Mouse (Mus musculus) T-cell, adult 2 months (primary cell): ENCODE results near the gene Timp3.

Source experiments
- DNase-seq: peaks from one replicate; pipeline ENCODE4 v3.0.0; 2022; ENCODE audit warnings: low spot score

Timp3 gene

DNA sequence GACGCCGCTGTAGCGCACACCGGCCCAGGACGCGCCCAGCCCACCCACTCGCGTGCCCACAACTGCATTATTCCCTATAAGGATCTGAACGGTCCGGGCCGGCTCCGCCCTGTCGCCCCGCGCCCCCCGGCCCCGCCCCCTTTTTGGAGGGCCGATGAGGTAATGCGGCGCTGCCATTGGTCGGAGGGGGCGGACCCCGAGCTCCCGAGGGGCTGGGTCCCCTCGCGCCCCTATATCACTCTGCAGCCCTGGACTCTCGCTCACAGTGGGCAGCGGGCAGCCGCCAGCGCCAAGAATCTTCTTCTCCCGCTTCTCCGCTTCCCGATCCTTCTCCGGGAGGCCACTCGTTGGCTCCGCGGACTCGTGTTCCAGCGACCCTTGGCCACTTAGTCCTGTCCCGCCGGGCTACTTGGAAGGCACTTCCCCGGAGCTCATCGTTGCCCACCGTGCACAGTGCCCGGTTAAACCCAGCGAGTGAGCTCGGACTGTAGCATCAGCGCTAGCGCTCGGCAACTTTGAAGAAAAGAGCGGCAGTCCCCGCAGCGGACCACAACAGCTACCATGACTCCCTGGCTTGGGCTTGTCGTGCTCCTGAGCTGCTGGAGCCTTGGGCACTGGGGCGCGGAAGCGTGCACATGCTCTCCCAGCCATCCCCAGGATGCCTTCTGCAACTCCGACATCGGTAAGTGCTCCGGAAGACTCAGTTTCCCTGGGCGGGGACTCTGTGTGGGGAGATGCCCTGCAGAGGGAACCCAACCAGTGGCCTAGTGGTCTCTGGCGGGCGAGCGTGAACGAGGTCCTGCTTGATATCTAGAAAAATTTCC, at the start of gene Timp3:
Gene Timp3 (plus strand): TSS at position 80 of the 824 bp plus-strand sequence.
- DNase-seq = no peak

DNA sequence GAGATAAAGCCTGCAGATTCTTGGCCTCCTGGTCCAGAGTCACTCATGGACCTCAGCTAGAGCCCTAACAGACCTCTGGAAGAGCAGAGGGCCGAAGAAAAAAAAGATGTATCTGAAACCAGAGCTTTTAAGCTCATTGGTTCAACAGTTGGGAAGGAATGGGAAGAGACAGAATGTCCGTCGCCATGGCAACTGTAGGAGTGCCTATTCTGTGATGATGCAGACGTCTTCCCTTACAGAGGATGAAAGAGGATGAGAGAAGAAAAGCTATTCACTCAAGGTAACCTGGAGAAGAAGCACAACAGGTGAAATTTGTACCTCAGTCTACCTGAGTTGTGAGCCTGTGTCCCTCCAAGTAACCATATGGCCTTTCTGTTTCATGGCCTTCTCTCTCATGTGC, 44.0 kb upstream of the Timp3 start:
- DNase-seq = no peak

DNA sequence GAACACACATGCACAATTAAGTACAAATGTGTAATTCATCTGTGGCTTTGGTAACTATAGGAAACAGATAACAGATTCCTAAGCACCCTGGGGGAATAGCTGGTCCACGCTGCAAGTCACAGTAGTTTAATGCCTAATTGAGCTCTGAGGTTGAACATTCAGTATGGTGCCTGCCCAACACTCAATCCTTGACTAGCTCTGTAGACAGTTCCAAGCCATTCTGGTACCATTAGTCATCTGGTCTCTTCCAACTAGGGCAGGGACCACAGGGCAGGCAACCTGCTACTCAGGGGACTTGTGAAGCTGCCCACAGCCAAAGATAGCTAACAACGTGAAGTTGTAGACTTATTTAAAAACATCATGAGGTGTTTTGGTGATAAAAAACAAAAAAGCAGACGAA, 43.1 kb upstream of the Timp3 start:
- DNase-seq = no peak

DNA sequence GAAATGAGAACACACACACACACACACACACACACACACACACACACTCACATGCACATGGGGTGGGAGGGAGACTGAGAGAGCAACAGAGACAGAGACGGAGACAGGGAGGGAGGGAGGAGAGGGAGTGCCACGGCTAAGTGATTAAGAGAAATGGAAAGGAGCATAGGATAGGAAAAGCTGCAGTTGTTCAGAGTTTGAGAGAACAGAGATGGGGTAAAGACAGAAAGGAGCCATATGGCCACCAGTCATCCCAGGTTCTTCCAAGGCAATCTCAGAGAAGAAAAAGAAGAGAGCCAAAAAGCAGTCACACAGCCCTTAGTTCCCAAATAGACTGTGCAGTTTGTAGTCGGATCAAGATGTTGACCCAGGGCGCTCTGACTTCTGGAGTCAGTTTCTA, 42.1 kb upstream of the Timp3 start:
- no peak for DNase-seq

DNA sequence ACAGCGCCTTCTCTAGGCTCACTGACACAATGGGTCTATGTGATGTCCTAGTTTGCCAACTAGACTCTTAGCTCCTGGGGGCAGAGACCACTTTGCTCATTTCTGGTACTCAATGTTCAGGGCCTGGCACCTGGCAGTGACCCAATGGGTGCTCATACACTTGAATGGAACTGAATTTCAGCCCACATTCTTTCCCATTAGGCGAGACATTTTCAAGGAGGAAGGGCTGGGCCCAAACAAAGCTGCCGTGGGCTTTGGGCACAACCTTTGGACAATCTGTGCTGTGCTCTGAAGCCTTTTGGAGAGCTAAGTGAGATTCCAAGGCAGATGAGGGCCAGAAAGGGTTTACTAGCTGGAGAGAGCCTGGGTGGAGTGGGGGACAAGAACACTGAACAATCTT, 41.2 kb upstream of the Timp3 start:
- DNase-seq = no peak

DNA sequence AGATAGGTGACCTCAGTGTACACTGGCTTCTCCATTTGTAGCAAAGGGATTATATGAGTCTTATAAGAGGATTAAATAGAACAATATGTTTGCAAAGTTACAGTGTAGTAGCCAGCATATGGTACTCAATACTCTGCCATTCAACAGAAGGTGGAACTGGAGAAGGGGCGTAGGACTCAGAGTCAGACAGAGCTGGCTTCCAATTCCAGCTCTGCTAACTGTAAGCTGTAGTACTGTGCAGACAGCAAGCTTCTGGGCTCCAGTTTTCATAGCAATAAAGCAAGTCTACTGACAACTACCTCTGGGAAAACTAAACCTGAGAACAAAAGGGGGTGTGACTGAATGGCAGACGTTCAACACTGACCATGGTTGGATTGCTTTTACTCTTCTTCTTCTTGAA, 38.4 kb upstream of the Timp3 start:
- DNase-seq = no peak

DNA sequence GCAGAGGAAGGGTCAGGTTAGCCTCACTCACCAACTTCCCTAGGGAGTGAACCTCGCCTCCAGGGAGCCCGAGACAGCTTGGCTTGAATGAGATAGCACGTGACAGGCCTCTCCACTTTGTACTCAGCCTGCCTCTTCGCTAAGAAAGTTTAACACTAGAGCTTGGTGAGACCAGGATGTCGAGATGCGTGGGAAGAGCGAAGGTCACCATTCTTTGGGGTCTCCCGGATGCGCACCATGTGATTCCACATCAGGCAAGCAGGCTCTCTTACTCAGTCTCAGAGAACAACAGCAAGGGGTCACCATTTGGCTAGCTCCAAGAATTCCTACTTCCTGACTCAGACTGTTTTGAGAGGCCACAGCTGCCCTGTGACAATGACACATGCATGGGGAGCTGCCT, 35.6 kb upstream of the Timp3 start:
- no peak for DNase-seq

GRCm38 (mm10) chr10:86270254-86270653, 29.9 kb upstream of the Timp3 start:
- DNase-seq = no peak

- DNase-seq = no peak
These were observed 27.3 kb upstream of the Timp3 start for GRCm38 (mm10) chr10:86272826-86273225.

DNA sequence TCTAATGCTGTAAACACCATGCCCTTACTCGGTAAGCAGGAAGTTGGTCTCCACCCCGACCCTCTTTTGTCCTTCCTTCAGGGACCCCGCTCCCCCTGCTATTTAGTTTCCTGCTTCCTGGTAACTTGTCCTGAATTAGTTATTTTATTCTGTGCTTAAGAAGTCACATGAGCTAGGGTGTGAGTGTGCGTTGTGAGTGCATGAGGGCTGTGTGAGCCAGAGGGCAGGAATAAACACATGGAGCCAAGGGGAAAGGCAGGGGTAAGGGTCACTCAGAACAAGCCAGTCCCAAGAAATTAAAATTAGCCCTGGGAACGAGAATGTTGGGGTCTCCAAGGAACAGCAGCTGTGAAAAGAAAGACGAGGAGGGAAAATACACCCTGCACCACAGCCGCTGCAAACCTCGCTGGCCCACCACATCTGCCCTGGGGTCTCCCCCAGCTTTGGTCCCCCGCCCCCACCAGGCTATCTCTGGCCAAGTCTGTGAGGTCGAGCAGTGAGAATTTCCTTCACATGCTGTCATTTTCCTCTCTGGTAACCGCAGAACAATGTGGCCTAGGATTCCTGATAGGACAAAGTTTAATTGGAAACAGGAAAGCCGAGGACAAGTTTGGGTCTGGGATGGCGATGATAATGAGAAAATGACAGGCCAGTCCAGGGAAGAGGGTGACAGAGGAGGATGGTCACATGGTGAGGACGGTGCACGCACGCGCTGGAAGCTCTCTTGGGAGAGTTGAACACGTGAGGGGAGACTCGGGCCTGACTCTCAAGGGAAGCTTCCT, 26.6 kb upstream of the Timp3 start:
- DNase-seq = no peak

- no peak for DNase-seq
These were observed 24.6 kb upstream of the Timp3 start for GRCm38 (mm10) chr10:86275585-86275984.

DNA sequence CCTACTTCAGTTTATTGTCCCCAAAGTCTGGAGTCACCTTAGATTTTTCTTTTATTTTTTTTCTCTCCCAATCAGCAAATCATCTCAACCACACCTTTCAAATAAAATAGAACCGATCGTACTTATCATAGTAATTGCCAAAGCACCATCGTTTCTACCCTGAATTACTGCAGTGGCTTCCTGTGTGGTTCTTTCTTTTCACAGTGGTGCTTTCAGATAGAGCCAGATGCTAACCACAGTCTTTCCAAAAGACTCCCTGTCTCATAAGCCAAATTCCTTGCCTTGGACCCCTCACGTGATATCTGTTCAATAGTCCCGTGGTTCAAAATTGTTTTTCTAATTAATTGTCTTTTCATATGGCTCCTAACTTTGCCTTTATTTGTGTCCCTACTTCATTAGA, 22.8 kb upstream of the Timp3 start:
- no peak for DNase-seq

DNA sequence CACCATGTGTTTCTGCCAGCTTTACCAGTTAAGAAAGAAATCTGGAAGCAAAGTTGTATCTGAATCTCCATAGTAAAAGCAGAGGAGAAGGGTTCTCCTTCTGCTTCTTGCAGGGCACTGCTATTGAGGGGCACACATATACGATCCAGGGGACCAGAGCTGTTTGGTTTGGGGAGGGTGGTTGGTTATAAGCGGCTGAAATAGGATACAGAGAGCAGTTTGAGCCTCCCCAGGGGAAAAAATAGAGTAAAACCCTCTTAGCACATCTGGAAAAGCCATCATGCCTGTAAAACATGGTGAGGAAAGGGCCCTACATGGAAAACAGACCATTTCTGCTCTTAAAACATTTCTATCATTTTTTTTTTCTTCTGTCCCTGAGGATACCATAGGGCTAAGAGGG, 21.7 kb upstream of the Timp3 start:
- DNase-seq = no peak

DNA sequence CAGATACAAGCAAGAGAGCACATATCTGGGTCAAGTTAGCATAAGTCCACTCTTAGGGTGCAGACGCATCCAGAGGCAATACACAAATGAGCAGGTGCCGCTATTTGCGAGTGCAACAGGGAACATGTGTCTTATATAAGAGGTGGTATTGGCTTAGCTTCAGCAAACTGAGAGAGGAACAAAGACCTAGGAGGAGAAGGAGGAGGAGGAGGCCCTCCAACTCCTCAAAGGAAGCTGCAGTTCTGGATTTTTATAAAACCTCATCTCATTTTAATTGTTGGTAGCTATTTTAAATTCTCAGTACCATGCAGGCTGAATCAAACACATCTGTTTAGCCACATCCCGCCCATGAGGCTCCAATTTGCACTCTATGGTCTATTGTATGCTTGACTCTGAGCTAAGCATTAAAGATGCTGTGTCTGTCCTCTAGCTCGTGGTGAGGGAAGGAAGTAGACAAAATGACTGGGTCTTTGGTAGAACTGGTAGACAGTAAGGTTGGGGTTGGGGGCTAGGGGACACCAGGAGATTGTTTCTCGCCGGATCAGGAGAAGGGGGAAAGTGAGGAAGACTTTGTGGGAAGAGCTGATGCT, 20.5 kb upstream of the Timp3 start:
- no peak for DNase-seq

GRCm38 (mm10) chr10:86281238-86281637, 18.9 kb upstream of the Timp3 start:
- no peak for DNase-seq

DNA sequence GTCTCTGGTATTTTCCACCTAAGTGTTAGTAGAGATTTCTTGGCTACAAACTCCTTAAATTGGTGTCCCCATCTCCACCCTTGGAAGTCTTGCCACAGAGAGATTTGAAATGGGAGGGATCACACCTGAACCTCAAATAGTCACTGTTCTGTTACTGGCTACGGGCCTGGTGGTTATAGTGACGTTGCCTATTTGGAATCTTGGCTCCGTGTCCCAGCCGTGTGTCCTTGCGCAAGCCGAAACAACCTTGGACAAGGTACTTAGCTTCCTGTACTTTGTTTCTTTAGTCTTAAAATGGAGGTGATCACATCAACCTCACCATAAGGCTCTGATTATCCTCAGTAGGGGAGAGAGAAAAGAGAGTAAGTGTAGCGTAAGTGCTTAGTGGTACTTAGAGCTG, 13.7 kb upstream of the Timp3 start:
- DNase-seq = no peak

- DNase-seq = no peak
These were observed 9.9 kb upstream of the Timp3 start for GRCm38 (mm10) chr10:86290109-86290771.

DNA sequence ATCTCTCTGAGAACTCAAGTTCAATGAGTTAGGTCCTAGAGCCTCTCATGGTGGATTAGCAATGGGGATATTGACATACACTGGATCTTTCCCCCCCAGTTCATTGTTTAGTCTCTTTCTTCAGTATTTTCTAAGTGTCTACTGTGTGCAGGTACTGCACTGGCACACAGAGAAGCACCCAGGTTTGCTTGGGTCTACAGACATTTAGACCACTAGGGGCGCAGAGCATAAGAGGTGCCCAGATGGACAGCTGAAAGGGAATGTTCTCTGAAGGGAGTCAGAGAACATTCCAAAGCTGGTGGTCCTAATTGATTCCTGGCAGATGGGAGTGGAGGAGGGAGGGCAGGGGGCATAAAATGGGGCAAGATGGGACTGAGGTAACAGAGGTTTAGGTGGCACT, 6.3 kb upstream of the Timp3 start:
- DNase-seq = no peak

GRCm38 (mm10) chr10:86294599-86295365, 5.4 kb upstream of the Timp3 start:
- DNase-seq = no peak

DNA sequence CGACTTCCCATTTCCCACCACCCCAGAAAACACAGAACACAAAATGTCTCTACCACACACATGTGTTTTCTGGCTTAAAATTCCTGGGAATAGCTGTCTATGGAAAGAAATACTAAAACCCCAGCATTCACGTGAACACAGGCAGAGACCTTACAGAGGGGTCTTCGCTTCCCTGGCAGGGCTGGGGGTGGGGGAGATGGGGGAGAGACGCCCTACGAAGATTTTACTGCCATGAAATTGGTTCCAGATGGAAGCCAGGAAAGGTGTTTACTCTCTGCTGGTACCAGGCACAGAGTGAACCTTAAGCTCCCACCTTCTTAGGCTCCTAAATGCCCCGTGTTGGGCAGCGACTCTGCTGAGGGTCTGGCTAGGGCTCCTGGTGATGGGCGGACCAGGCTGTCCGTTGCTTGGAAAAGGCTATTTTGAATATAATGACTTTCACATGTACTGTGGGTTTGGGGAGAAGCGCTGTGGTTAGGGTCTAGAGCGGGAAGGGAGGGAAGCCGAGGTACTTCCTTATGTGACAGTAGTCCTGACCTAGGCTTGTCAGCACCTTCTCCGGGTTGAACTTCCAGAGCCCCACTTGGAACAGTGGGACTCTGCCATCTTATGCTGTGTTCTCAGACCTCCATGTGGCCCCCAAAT, 4.6 kb upstream of the Timp3 start:
- no peak for DNase-seq

DNA sequence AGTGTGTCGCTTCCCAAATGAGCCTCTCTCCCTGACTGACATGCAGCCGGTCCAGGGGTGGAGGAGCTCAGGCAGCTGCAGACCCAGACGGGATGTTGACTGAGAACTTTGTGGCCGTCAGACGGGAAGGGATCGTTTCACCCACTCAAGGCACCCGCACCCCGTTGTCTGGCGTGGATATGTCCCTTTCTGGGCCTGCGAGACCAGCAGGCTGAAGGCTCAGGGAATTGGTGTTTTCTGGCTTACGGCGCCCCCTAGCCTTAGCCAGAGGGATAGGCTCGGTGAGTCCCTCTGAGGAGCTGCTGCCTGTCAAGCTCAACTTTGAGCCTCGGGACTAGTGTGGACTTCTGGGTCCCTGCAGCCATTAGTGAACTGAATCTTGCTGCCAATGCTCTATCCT, 4.1 kb upstream of the Timp3 start:
- DNase-seq = peak; percentile 2
